Mouse (Mus musculus) cerebellum, adult 2 months (tissue): ENCODE data around the gene Wdr92.

Experiments used
- CTCF ChIP-seq: fragments of 200-500 bp; IDR thresholded peaks from 2 replicates; pipeline ENCODE4 v1.5.1; 2011; ENCODE audit warnings: low read depth, mild to moderate bottlenecking, control low read depth, low read length, moderate library complexity, borderline replicate concordance; ENCODE audit not compliant: insufficient read depth
- POLR2A ChIP-seq: fragments of 200-500 bp; IDR thresholded peaks from 2 replicates; pipeline ENCODE4 v1.6.1; 2011; ENCODE audit warnings: low read length, control low read depth, borderline replicate concordance; ENCODE audit not compliant: insufficient read depth

GRCm38 (mm10) chr11:17236449-17237037 is 54.6 kb downstream of the Wdr92 start:
- TF ChIP-seq CTCF, result no peak
- TF ChIP-seq POLR2A, result no peak
